Mouse (Mus musculus) liver, embryonic 14.5 days (tissue): Measurements from ENCODE around the gene Gm21958.

Source experiments
- CTCF ChIP-seq: IDR thresholded peaks from 2 replicates; pipeline ENCODE4 v1.5.1; 2016; ENCODE audit warnings: antibody characterized with exemption, low read depth, control low read depth
- EP300 ChIP-seq: IDR thresholded peaks from 2 replicates; pipeline ENCODE4 v1.6.1; 2016; ENCODE audit warnings: antibody characterized with exemption, low read depth

GRCm38 (mm10) chr3:54676818-54677217 lies 37.3 kb downstream of the Gm21958 start:
- no peak for TF ChIP-seq CTCF
- no peak for TF ChIP-seq EP300
